ENCODE assay signal across 8 mouse cellular contexts in the genomic region with DNA sequence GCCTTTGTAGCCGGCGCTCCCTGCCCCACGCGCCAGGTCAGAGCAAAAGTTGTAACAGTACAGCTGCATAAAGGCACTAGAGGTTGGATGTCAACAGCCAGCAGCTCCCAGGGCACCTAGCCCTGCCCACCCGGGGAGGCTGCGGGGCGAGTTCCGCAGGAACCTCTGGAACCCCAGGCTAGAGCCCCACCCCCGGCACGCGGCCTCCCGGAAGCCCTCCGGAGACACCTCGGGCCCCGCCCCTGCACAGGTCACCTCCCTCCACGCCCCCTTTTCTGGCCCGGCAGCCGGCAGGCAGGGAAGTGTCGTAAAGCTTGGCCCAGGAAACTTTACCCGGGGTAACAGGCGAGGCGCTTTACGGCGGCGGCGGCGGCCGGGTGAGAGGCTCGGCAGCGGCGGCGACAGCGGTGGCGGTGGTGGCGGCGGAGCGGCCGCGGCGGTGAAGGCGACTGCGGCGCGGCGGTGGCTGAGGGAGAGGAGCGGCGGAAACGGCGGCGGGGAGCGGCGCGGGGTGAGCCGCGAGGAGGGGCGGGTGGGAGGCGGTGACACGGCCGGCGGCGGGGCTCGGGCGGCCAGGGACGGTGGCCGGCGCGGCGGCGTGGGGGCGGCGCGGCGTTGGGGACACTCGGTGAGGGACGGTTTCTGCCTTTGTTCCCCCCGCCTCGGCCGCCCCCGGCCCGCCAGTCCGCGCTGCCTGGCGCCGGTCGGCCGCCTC. TPM values are rescaled to one million over a fixed set of nuclear protein-coding genes. Genes with fewer than 3 reads are reported as not detected.
A peak's percentile ranks its signal among the peaks of the same experiment; 100 is the strongest.
DNase-seq lines count a peak whose midpoint lies in the region; ATAC-seq and TF ChIP-seq lines count a peak whose summit lies in the region.

A gene (plus strand): TSS at position 360 of the 715 bp plus-strand sequence.

- in situ Hi-C loops in ES-E14 (cut with MboI; ENCODE audit: low sequenced_read_pairs in 2 of 2, unreplicated experiment in 2 of 2): no loop called here

- TF ChIP-seq POLR2A in olfactory bulb, adult 2 months (IDR thresholded peaks at IDR 0.05; ENCODE audit: insufficient read depth, low read depth, low read length): peak; percentile 63; the same call in 1 of the 2 replicates
- TF ChIP-seq POLR2A in thymus, adult 2 months (IDR thresholded peaks at IDR 0.05; ENCODE audit: control insufficient read depth, extremely low read depth, insufficient read depth, low read length, poor library complexity): peak; percentile 86

- H3K27me3 ChIP-seq in forebrain, embryonic 15.5 days: no peaks in the 10 kb centered on the region
- H3K27me3 ChIP-seq in lung, embryonic 14.5 days (ENCODE audit: insufficient read depth, low read length): no peaks in the 10 kb centered on the region
- no peaks in the 10 kb centered on the region for H3K27me3 ChIP-seq in thymus, adult 2 months (ENCODE audit: control insufficient read depth, insufficient read depth, low read length)

- peak within 1 kb of the TSS; percentile 70 to 93 for H3K4me3 ChIP-seq in ES-E14 (ENCODE audit: insufficient read depth in 1 of 2, low read depth in 1 of 2, low read length in 2 of 2, poor library complexity in 1 of 2, severe bottlenecking in 1 of 2)
- H3K4me3 ChIP-seq in forebrain, embryonic 15.5 days: peak within 1 kb of the TSS; percentile 71
- peak within 1 kb of the TSS; percentile 68 for H3K4me3 ChIP-seq in layer of hippocampus, adult 2 months
- peak within 1 kb of the TSS; percentile 89 for H3K4me3 ChIP-seq in lung, embryonic 14.5 days (ENCODE audit: low read depth, low read length)
- H3K4me3 ChIP-seq in olfactory bulb, adult 2 months (ENCODE audit: insufficient read depth, low read depth, low read length): peak within 1 kb of the TSS; percentile 66
- peak within 1 kb of the TSS; percentile 84 for H3K4me3 ChIP-seq in thymus, adult 2 months (ENCODE audit: control insufficient read depth, insufficient read depth, low read length)

- H3K4me2 ChIP-seq in forebrain, embryonic 15.5 days (replicated peaks): peak within 1 kb of the TSS; percentile 91
- H3K4me2 ChIP-seq in lung, embryonic 14.5 days: peak within 1 kb of the TSS; percentile 97

- TF ChIP-seq CTCF in layer of hippocampus, adult 2 months (conservative IDR thresholded peaks at IDR 0.05): no peak
- no peak for TF ChIP-seq CTCF in lung, embryonic 14.5 days (IDR thresholded peaks at IDR 0.05; ENCODE audit: low read depth)
- no peak for TF ChIP-seq CTCF in olfactory bulb, adult 2 months (IDR thresholded peaks at IDR 0.05; ENCODE audit: insufficient read depth, low read depth, low read length)
- TF ChIP-seq CTCF in thymus, adult 2 months (IDR thresholded peaks at IDR 0.05; ENCODE audit: borderline replicate concordance, control insufficient read depth, extremely low read depth, insufficient read depth, low read length, poor library complexity): no peak

- peak; percentile 95 for DNase-seq in ES-E14 (ENCODE audit: low read depth, low spot score)
- DNase-seq in cerebellum, adult 11-12 months: peak; percentile 96
- peak; percentile 95 to 97 for DNase-seq in heart, postnatal 36 days
- DNase-seq in layer of hippocampus, adult 2 months (ENCODE audit: low spot score in 2 of 2): peak; percentile 95 to 96
- DNase-seq in lung, embryonic 14.5 days: peak; percentile 97
- DNase-seq in thymus, adult 2 months: peak; percentile 100

- WGBS in forebrain, embryonic 15.5 days: under 1% methylated on average over 68 of the region's 86 CpGs
- 1% methylated on average over 32 of the region's 86 CpGs for WGBS in lung, embryonic 14.5 days
- 3% methylated on average over 84 of the region's 86 CpGs for WGBS in olfactory bulb, adult 2 months
- 3% methylated on average over 80 of the region's 86 CpGs for WGBS in thymus, adult 2 months

- intact Hi-C loops in heart, postnatal 36 days (cut with DNase I): loop anchor here (5.0 kb wide), 2 partner anchors 105 to 725 kb away; a partner anchor contains a TSS

- H3K4me1 ChIP-seq in ES-E14 (ENCODE audit: control insufficient read depth in 2 of 2, insufficient read depth in 2 of 2, low read length in 2 of 2, poor library complexity in 1 of 2): peaks cover 3% of the 10 kb centered on the region in 2 experiments; a peak in 2 of 4 replicates
- peaks cover 29% of the 10 kb centered on the region for H3K4me1 ChIP-seq in forebrain, embryonic 15.5 days
- peaks cover 16% of the 10 kb centered on the region for H3K4me1 ChIP-seq in lung, embryonic 14.5 days (ENCODE audit: insufficient read depth)
- H3K4me1 ChIP-seq in olfactory bulb, adult 2 months (ENCODE audit: control insufficient read depth, insufficient read depth, low read length): peaks cover 5% of the 10 kb centered on the region
- H3K4me1 ChIP-seq in thymus, adult 2 months (replicated peaks; ENCODE audit: control insufficient read depth, insufficient read depth, low read length): peaks cover 11% of the 10 kb centered on the region

- H3K36me3 ChIP-seq in ES-E14 (ENCODE audit: control insufficient read depth, insufficient read depth, low read length, poor library complexity, severe bottlenecking): peaks cover 4% of the 10 kb centered on the region
- no peaks in the 10 kb centered on the region for H3K36me3 ChIP-seq in forebrain, embryonic 15.5 days
- H3K36me3 ChIP-seq in lung, embryonic 14.5 days (ENCODE audit: insufficient read depth): peaks cover 12% of the 10 kb centered on the region; the same call in 1 of the 2 replicates
- no peaks in the 10 kb centered on the region for H3K36me3 ChIP-seq in thymus, adult 2 months (ENCODE audit: control insufficient read depth, insufficient read depth, low read length)

- peak within 1 kb of the TSS; percentile 54; the same call in 1 of the 2 replicates for H3K27ac ChIP-seq in ES-E14 (ENCODE audit: insufficient read depth, low read depth, low read length, poor library complexity, severe bottlenecking)
- peak within 1 kb of the TSS; percentile 81 for H3K27ac ChIP-seq in forebrain, embryonic 15.5 days (replicated peaks)
- peak within 1 kb of the TSS; percentile 94 for H3K27ac ChIP-seq in layer of hippocampus, adult 2 months
- H3K27ac ChIP-seq in lung, embryonic 14.5 days (ENCODE audit: low read depth): peak within 1 kb of the TSS; percentile 78
- H3K27ac ChIP-seq in olfactory bulb, adult 2 months (ENCODE audit: insufficient read depth, low read depth, low read length): peak within 1 kb of the TSS; percentile 52
- H3K27ac ChIP-seq in thymus, adult 2 months (ENCODE audit: control insufficient read depth, insufficient read depth, low read length): peak within 1 kb of the TSS; percentile 65

- H3K9me3 ChIP-seq in ES-E14 (ENCODE audit: control insufficient read depth, insufficient read depth, low read depth, low read length): no peaks in the 10 kb centered on the region
- no peaks in the 10 kb centered on the region for H3K9me3 ChIP-seq in forebrain, embryonic 15.5 days
- H3K9me3 ChIP-seq in lung, embryonic 14.5 days (ENCODE audit: low read depth, low read length): no peaks in the 10 kb centered on the region

- peak within 1 kb of the TSS; percentile 91 for H3K9ac ChIP-seq in ES-E14 (ENCODE audit: insufficient read depth, low read depth, low read length, poor library complexity, severe bottlenecking)
- peak within 1 kb of the TSS; percentile 94 for H3K9ac ChIP-seq in forebrain, embryonic 15.5 days (replicated peaks)
- peak within 1 kb of the TSS; percentile 87 for H3K9ac ChIP-seq in lung, embryonic 14.5 days

- ATAC-seq in forebrain, embryonic 15.5 days (replicated peaks): peak; percentile 93
- peak; percentile 94 for ATAC-seq in lung, embryonic 14.5 days (ENCODE audit: insufficient read depth)

TF ChIP-seq in ES-E14, 5 proteins besides CTCF, POLR2A, EP300 and RAD21:
- TF ChIP-seq ZNF384 (IDR thresholded peaks at IDR 0.05; ENCODE audit: low read depth, low read length) (no peak), HCFC1 (IDR thresholded peaks at IDR 0.05; ENCODE audit: borderline replicate concordance, insufficient read depth, low read length) (peak; percentile 55; the same call in 1 of the 2 replicates), MAFK (IDR thresholded peaks at IDR 0.05; ENCODE audit: insufficient read depth, low read depth, low read length) (0 out of 2 replicates have a peak, but pooled peaks have one; percentile 5), CHD2 (IDR thresholded peaks at IDR 0.05; ENCODE audit: low read depth, low read length) (no peak)

RNA-seq across cellular contexts. Expression of the gene that starts here (rescaled TPM):
- total RNA-seq in ES-E14 (2012; rRNA removed): 17.2 and 30.4 TPM in 2 replicates
- polyA plus RNA-seq in forebrain, embryonic 15.5 days (2015; fragmentation: Nextera tagmentation; extraction: Ambion mirVana): 16.4 and 17.3 TPM in 2 replicates
- total RNA-seq in heart, postnatal 36 days (2021): 10 to 100 TPM; 25.6 to 26.6 TPM
- 10 to 100 TPM; 38.5 to 45.2 TPM for total RNA-seq in layer of hippocampus, adult 2 months (2021)
- polyA plus RNA-seq in lung, embryonic 14.5 days (2014; fragmentation: Nextera tagmentation; extraction: Ambion mirVana): 12.5 and 16.7 TPM in 2 replicates
- not detected in 2 replicates for polyA plus RNA-seq in olfactory bulb, adult 2 months (2012; ENCODE audit: insufficient read depth, insufficient read length, low replicate concordance, missing spikeins)
- 9.3 and 11.1 TPM in 2 replicates for polyA plus RNA-seq in thymus, adult 2 months (2012; rRNA removed)

Comparison
In these comparisons a context has a peak if more than half of its experiments do, and no peak if none do; other contexts are left out.
1. Peak in every context shown above with its lines: DNase-seq, ATAC-seq, H3K4me3 ChIP-seq and H3K27ac ChIP-seq.
2. RNA of the gene that starts here (polyA plus RNA-seq): 12.5 to 16.7 TPM in lung, embryonic 14.5 days, 16.4 to 17.3 TPM in forebrain, embryonic 15.5 days and 9.3 to 11.1 TPM in thymus, adult 2 months; not detected in olfactory bulb, adult 2 months; every median in the first group is over 10 times any median in the second.